10 mouse cellular contexts compared by ENCODE assay signal in the genomic region with DNA sequence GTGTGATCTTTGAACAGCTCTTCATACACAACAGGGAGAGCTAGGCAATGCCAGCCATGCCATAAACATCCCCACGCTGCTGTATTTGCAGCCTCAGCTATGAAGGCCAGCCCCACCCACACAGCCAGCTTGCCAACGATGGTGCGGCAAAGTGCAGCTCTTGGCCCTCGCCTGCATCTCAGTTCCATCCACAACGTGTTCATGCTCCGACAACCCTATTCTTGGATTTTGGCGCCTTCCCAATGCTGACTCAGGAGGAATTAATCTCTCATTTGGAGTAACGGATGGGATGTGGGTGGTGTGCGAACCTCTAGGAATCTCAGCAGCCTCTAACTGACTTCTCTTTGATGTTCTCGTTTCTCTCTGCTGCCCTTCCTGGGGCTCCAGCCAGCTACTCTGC. TPM values are rescaled to one million over a fixed set of nuclear protein-coding genes. Genes with fewer than 3 reads are reported as not detected.
DNase-seq lines count a peak whose midpoint lies in the region; ATAC-seq lines count a peak whose summit lies in the region.
"Had no signal": no experiment of that assay in that cellular context is flagged by ENCODE, and none has a peak within 500 bp of the region (broad histone marks: within the 10 kb centered on the region; RNA-seq: fewer than 3 reads in every experiment).

No protein-coding gene starts in this region.

- H3K9me3 ChIP-seq in hindbrain, embryonic 14.5 days (ENCODE audit: control insufficient read depth, low read length), result no peaks in the 10 kb centered on the region
- H3K9me3 ChIP-seq in hindbrain, embryonic 10.5 days, result no peaks in the 10 kb centered on the region

- H3K4me2 ChIP-seq in hindbrain, embryonic 14.5 days (replicated peaks), result no peak overlapping the region

- H3K4me3 ChIP-seq in hindbrain, embryonic 14.5 days (replicated peaks; ENCODE audit: low read length), result no peak overlapping the region
- H3K4me3 ChIP-seq in hindbrain, embryonic 10.5 days, result no peak overlapping the region
- H3K4me3 ChIP-seq: erythroblast, embryonic 14.5 days had no signal

- no peak for ATAC-seq in hindbrain, embryonic 14.5 days (ENCODE audit: low FRiP score)
- ATAC-seq in erythroid progenitor cell, adult 5-6 weeks (replicated peaks; ENCODE audit: low FRiP score, poor library complexity, severe bottlenecking), result no peak

- no peaks in the 10 kb centered on the region for H3K36me3 ChIP-seq in hindbrain, embryonic 14.5 days (replicated peaks; ENCODE audit: control insufficient read depth, insufficient read depth)
- H3K36me3 ChIP-seq in hindbrain, embryonic 10.5 days, result no peaks in the 10 kb centered on the region

- H3K4me1 ChIP-seq in hindbrain, embryonic 14.5 days (replicated peaks; ENCODE audit: control insufficient read depth, insufficient read depth, low read length), result no peaks in the 10 kb centered on the region; the same call in 1 of the 2 replicates
- H3K4me1 ChIP-seq in hindbrain, embryonic 10.5 days (replicated peaks), result 0 out of 2 replicates have a peak, but pooled peaks cover 8% of the 10 kb centered on the region

- DNase-seq in hindbrain, embryonic 14.5 days (ENCODE audit: low spot score), result peak; percentile 67
- DNase-seq in hindbrain, embryonic 10.5 days (ENCODE audit: low spot score), result no peak
- peak; percentile 90 for DNase-seq in adrenal gland, adult 2 months
- peak; percentile 57 to 82 for DNase-seq in frontal cortex, postnatal 25 days (ENCODE audit: low spot score in 2 of 2)
- DNase-seq in left cerebral cortex, postnatal 4 days, result peak; percentile 69
- no peak for DNase-seq in embryo, embryonic 10.5 days (ENCODE audit: low spot score)
- DNase-seq in spleen, postnatal 14 days (ENCODE audit: low spot score in 2 of 2), result no peak

- H3K27me3 ChIP-seq in hindbrain, embryonic 14.5 days (ENCODE audit: control insufficient read depth, insufficient read depth, low read length), result no peaks in the 10 kb centered on the region
- H3K27me3 ChIP-seq in hindbrain, embryonic 10.5 days (ENCODE audit: insufficient read depth, poor library complexity, severe bottlenecking), result no peaks in the 10 kb centered on the region

- intact Hi-C loops in left cerebral cortex, postnatal 4 days (cut with DNase I), result no loop called here

- 59% methylated on average over 10 of the region's 10 CpGs for WGBS in hindbrain, embryonic 14.5 days
- 87% methylated on average over 10 of the region's 10 CpGs for WGBS in hindbrain, embryonic 10.5 days

- H3K27ac ChIP-seq in hindbrain, embryonic 14.5 days, result no peak overlapping the region
- H3K27ac ChIP-seq in hindbrain, embryonic 10.5 days, result no peak overlapping the region
- H3K27ac ChIP-seq: liver, embryonic 14.5 days had no signal

- no peak overlapping the region for H3K9ac ChIP-seq in hindbrain, embryonic 14.5 days
- H3K9ac ChIP-seq: liver, embryonic 14.5 days had no signal

RNA-seq across cellular contexts. Expression of a gene that starts 46.0 kb away (rescaled TPM):
- polyA plus RNA-seq in hindbrain, embryonic 14.5 days (2014; fragmentation: Nextera tagmentation; extraction: Ambion mirVana), result 1.2 TPM in 2 replicates
- 1.8 and 2.2 TPM in 2 replicates for polyA plus RNA-seq in hindbrain, embryonic 10.5 days (2016; fragmentation: Nextera tagmentation; extraction: Ambion mirVana)
- under 1 TPM; 0.37 to 0.79 TPM for total RNA-seq in adrenal gland, adult 2 months (2021)
- 1.7 TPM in 2 replicates for polyA plus RNA-seq in adrenal gland, adult 2 months (2012; rRNA removed)
- 1 to 10 TPM; 2.6 to 2.8 TPM for total RNA-seq in left cerebral cortex, postnatal 4 days (2021)
- total RNA-seq in erythroid progenitor cell, adult 5-6 weeks (2015; ENCODE audit: low replicate concordance), result 6.7 and 8.6 TPM in 2 replicates
- 2.6 and 3.9 TPM in 2 replicates for total RNA-seq in erythroid progenitor cell, adult 5-6 weeks (2017; ENCODE audit: low replicate concordance)
- polyA plus RNA-seq: erythroblast, embryonic 14.5 days had no signal

Comparison
In these comparisons a context has a peak if more than half of its experiments do, and no peak if none do; other contexts are left out.
1. DNase-seq: peak in hindbrain, embryonic 14.5 days (single experiment), adrenal gland, adult 2 months (single experiment), frontal cortex, postnatal 25 days (2 of 2) and left cerebral cortex, postnatal 4 days (single experiment); none in hindbrain, embryonic 10.5 days (single experiment), embryo, embryonic 10.5 days (single experiment) and spleen, postnatal 14 days (0 of 2).